Mouse (Mus musculus): ENCODE measurements around the gene Lats2. TPM values are rescaled to one million over a fixed set of nuclear protein-coding genes. Genes with fewer than 3 reads are reported as not detected.

The Lats2 gene
- total RNA-seq (2014; rRNA removed; ENCODE audit: low replicate concordance) (43.7 and 68.4 TPM in 2 replicates), polyA plus RNA-seq (2015; fragmentation: Nextera tagmentation; extraction: Ambion mirVana) (16.0 and 17.2 TPM in 2 replicates)

- H3K4me1 ChIP-seq (ENCODE audit: control insufficient read depth, insufficient read depth), result peaks cover 10% of the 10 kb centered on the region; the same call in 1 of the 2 replicates
- H3K27ac ChIP-seq (ENCODE audit: low read depth), result no peak within 1 kb of the TSS
- WGBS, result 71% methylated on average over 4 of the region's 4 CpGs
- no peak within 1 kb of the TSS for H3K4me2 ChIP-seq (ENCODE audit: low read depth, low read length)
- H3K36me3 ChIP-seq (replicated peaks; ENCODE audit: control insufficient read depth, insufficient read depth, low read length), result no peaks in the 10 kb centered on the region
- no peak within 1 kb of the TSS for H3K4me3 ChIP-seq (ENCODE audit: low read depth, low read length)
- H3K27me3 ChIP-seq (ENCODE audit: control insufficient read depth, insufficient read depth, low read length), result no peaks in the 10 kb centered on the region
- no peak within 1 kb of the TSS for H3K9ac ChIP-seq (replicated peaks; ENCODE audit: low read depth, low read length)
- TF ChIP-seq EP300 (IDR thresholded peaks at IDR 0.05; ENCODE audit: low read depth) (no peak), CTCF (IDR thresholded peaks at IDR 0.05; ENCODE audit: low read depth) (no peak)
- no peak for DNase-seq (ENCODE audit: low spot score)
- H3K9me3 ChIP-seq (replicated peaks; ENCODE audit: control insufficient read depth, low read length), result no peaks in the 10 kb centered on the region
- no peak for ATAC-seq (ENCODE audit: insufficient read depth, low read depth)
Observed at GRCm38 (mm10) chr14:57758237-57758636, at the start of gene Lats2. TSS of gene Lats2 (minus strand) at chr14:57758388.

GRCm38 (mm10) chr14:57803731-57804130 is 45.5 kb upstream of the Lats2 start:
- WGBS, result 77% methylated on average over 4 of the region's 4 CpGs
- no peak for ATAC-seq (ENCODE audit: insufficient read depth, low read depth)
- Histone ChIP-seq H3K4me3 (ENCODE audit: low read depth, low read length) (no peak overlapping the region), H3K9me3 (replicated peaks; ENCODE audit: control insufficient read depth, low read length) (no peaks in the 10 kb centered on the region), H3K27ac (ENCODE audit: low read depth) (no peak overlapping the region), H3K4me1 (ENCODE audit: control insufficient read depth, insufficient read depth) (peaks cover 15% of the 10 kb centered on the region), H3K27me3 (ENCODE audit: control insufficient read depth, insufficient read depth, low read length) (no peaks in the 10 kb centered on the region), H3K36me3 (replicated peaks; ENCODE audit: control insufficient read depth, insufficient read depth, low read length) (peaks cover 52% of the 10 kb centered on the region), H3K4me2 (ENCODE audit: low read depth, low read length) (no peak overlapping the region), H3K9ac (replicated peaks; ENCODE audit: low read depth, low read length) (no peak overlapping the region)
- DNase-seq (ENCODE audit: low spot score), result no peak
- TF ChIP-seq CTCF (IDR thresholded peaks at IDR 0.05; ENCODE audit: low read depth), result no peak
- TF ChIP-seq EP300 (IDR thresholded peaks at IDR 0.05; ENCODE audit: low read depth), result no peak

GRCm38 (mm10) chr14:57797991-57798931 is 40.1 kb upstream of the Lats2 start, which contains the start of gene Sap18:
TSS of gene Sap18 (plus strand) at chr14:57798180.
- TF ChIP-seq EP300 (IDR thresholded peaks at IDR 0.05; ENCODE audit: low read depth) (no peak), CTCF (IDR thresholded peaks at IDR 0.05; ENCODE audit: low read depth) (no peak)
- Histone ChIP-seq H3K27me3 (ENCODE audit: control insufficient read depth, insufficient read depth, low read length) (no peaks in the 10 kb centered on the region), H3K4me1 (ENCODE audit: control insufficient read depth, insufficient read depth) (peaks cover 15% of the 10 kb centered on the region), H3K36me3 (replicated peaks; ENCODE audit: control insufficient read depth, insufficient read depth, low read length) (peaks cover 14% of the 10 kb centered on the region), H3K4me3 (ENCODE audit: low read depth, low read length) (peak within 1 kb of the TSS; percentile 69), H3K4me2 (ENCODE audit: low read depth, low read length) (peak within 1 kb of the TSS; percentile 84), H3K27ac (ENCODE audit: low read depth) (peak within 1 kb of the TSS; percentile 80), H3K9me3 (replicated peaks; ENCODE audit: control insufficient read depth, low read length) (no peaks in the 10 kb centered on the region), H3K9ac (replicated peaks; ENCODE audit: low read depth, low read length) (peak within 1 kb of the TSS; percentile 88)
- DNase-seq (ENCODE audit: low spot score), result peak; percentile 98
- WGBS, result under 1% methylated on average over 94 of the region's 99 CpGs
- peak; percentile 98 for ATAC-seq (ENCODE audit: insufficient read depth, low read depth)

- H3K36me3 ChIP-seq (replicated peaks; ENCODE audit: control insufficient read depth, insufficient read depth, low read length), result peaks cover 8% of the 10 kb centered on the region
Observed at GRCm38 (mm10) chr14:57797551-57797950, 39.4 kb upstream of the Lats2 start.

GRCm38 (mm10) chr14:57791171-57791570 is 33.0 kb upstream of the Lats2 start:
- Histone ChIP-seq H3K4me2 (ENCODE audit: low read depth, low read length) (no peak overlapping the region), H3K9me3 (replicated peaks; ENCODE audit: control insufficient read depth, low read length) (no peaks in the 10 kb centered on the region), H3K4me3 (ENCODE audit: low read depth, low read length) (no peak overlapping the region), H3K4me1 (ENCODE audit: control insufficient read depth, insufficient read depth) (no peaks in the 10 kb centered on the region), H3K9ac (replicated peaks; ENCODE audit: low read depth, low read length) (no peak overlapping the region), H3K27me3 (ENCODE audit: control insufficient read depth, insufficient read depth, low read length) (no peaks in the 10 kb centered on the region), H3K27ac (ENCODE audit: low read depth) (no peak overlapping the region), H3K36me3 (replicated peaks; ENCODE audit: control insufficient read depth, insufficient read depth, low read length) (no peaks in the 10 kb centered on the region)
- WGBS, result 60% methylated on average over 4 of the region's 4 CpGs
- no peak for ATAC-seq (ENCODE audit: insufficient read depth, low read depth)
- DNase-seq (ENCODE audit: low spot score), result no peak
- TF ChIP-seq CTCF (IDR thresholded peaks at IDR 0.05; ENCODE audit: low read depth) (no peak), EP300 (IDR thresholded peaks at IDR 0.05; ENCODE audit: low read depth) (no peak)

More at GRCm38 (mm10) chr14:57797551-57797950, 39.4 kb upstream of the Lats2 start:
- no peak for DNase-seq (ENCODE audit: low spot score)
- no peaks in the 10 kb centered on the region for H3K27me3 ChIP-seq (ENCODE audit: control insufficient read depth, insufficient read depth, low read length)
- H3K27ac ChIP-seq (ENCODE audit: low read depth), result peak overlapping the region; percentile 44
- no peak for ATAC-seq (ENCODE audit: insufficient read depth, low read depth)
- peaks cover 15% of the 10 kb centered on the region for H3K4me1 ChIP-seq (ENCODE audit: control insufficient read depth, insufficient read depth)
- no peaks in the 10 kb centered on the region for H3K9me3 ChIP-seq (replicated peaks; ENCODE audit: control insufficient read depth, low read length)
- H3K4me2 ChIP-seq (ENCODE audit: low read depth, low read length), result peak overlapping the region; percentile 70
- H3K4me3 ChIP-seq (ENCODE audit: low read depth, low read length), result peak overlapping the region; percentile 69
- WGBS, result 11% methylated on average over 7 of the region's 7 CpGs
- TF ChIP-seq CTCF (IDR thresholded peaks at IDR 0.05; ENCODE audit: low read depth) (peak; percentile 14; the same call in 1 of the 2 replicates), EP300 (IDR thresholded peaks at IDR 0.05; ENCODE audit: low read depth) (no peak)
- no peak overlapping the region for H3K9ac ChIP-seq (replicated peaks; ENCODE audit: low read depth, low read length)
